Mouse (Mus musculus): ENCODE data around the gene Gm49336.

GRCm38 (mm10) chr14:60172286-60173055 lies 78.8 kb downstream of the Gm49336 start:
- TF ChIP-seq CTCF (IDR thresholded peaks at IDR 0.05; ENCODE audit: control insufficient read depth, insufficient read depth, insufficient read length) (no peak), CEBPB (IDR thresholded peaks at IDR 0.05; ENCODE audit: low read depth) (no peak)

All from C2C12 (cell line).